Mouse (Mus musculus): ENCODE data around the gene Ccdc191.

- TF ChIP-seq POLR2A (IDR thresholded peaks at IDR 0.05; ENCODE audit: borderline replicate concordance, extremely low read depth, insufficient read depth, insufficient read length, poor library complexity, severe bottlenecking) = no peak
- TF ChIP-seq CTCF (IDR thresholded peaks at IDR 0.05; ENCODE audit: borderline replicate concordance, extremely low read depth, insufficient read depth, insufficient read length) = no peak
These were observed 1.2 kb downstream of the Ccdc191 start for GRCm38 (mm10) chr16:43890747-43891336.
